Mouse (Mus musculus): Measurements from ENCODE around the gene Brk1. TPM values are rescaled to one million over a fixed set of nuclear protein-coding genes. Genes with fewer than 3 reads are reported as not detected.
A peak's percentile ranks its signal among the peaks of the same experiment; 100 is the strongest.

Gene Brk1
- total RNA-seq, 1 experiment, result 113 TPM

DNA sequence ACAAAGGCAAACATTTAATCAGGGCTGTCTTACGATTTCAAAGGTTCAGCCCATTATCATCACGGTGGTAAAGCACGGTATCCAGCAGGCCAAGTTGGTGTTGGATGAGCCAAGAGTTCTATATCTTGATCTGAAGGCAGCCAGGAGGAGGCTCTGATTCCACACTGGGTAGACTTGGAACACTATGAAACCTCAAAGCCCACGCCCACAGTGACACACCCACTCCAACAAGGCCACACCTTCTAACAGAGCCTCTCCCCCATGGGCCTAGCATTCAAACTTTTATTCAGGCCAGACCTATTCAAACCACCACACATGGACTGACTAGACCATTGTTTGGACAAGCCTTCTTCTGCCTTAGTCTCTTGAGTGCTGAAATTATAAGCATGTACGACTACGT, 1.8 kb upstream of the Brk1 start:
- no peak overlapping the region; the same call in 1 of the 2 replicates for H3K27ac ChIP-seq (ENCODE audit: insufficient read depth, low read depth, low read length, poor library complexity, severe bottlenecking)
- no peak overlapping the region for H3K4me3 ChIP-seq (ENCODE audit: insufficient read depth in 1 of 2, low read depth in 1 of 2, low read length in 2 of 2, poor library complexity in 1 of 2, severe bottlenecking in 1 of 2)
- DNase-seq (ENCODE audit: low read depth, low spot score), result no peak
- peaks cover 0 to 8% of the 10 kb centered on the region in 2 experiments; a peak in 2 of 4 replicates for H3K4me1 ChIP-seq (ENCODE audit: control insufficient read depth in 2 of 2, insufficient read depth in 2 of 2, low read length in 2 of 2, poor library complexity in 1 of 2)
- TF ChIP-seq HCFC1 (IDR thresholded peaks at IDR 0.05; ENCODE audit: borderline replicate concordance, insufficient read depth, low read length) (no peak), CHD2 (IDR thresholded peaks at IDR 0.05; ENCODE audit: low read depth, low read length) (no peak), MAFK (IDR thresholded peaks at IDR 0.05; ENCODE audit: insufficient read depth, low read depth, low read length) (no peak), ZC3H11A (IDR thresholded peaks at IDR 0.05; ENCODE audit: borderline replicate concordance, low read depth, low read length) (no peak), ZNF384 (IDR thresholded peaks at IDR 0.05; ENCODE audit: low read depth, low read length) (no peak)
- in situ Hi-C loops (cut with MboI; ENCODE audit: low sequenced_read_pairs in 2 of 2, unreplicated experiment in 2 of 2), result no loop called here
- 0 out of 2 replicates have a peak, but pooled peaks cover 2% of the 10 kb centered on the region for H3K36me3 ChIP-seq (ENCODE audit: control insufficient read depth, insufficient read depth, low read length, poor library complexity, severe bottlenecking)
- H3K9ac ChIP-seq (ENCODE audit: insufficient read depth, low read depth, low read length, poor library complexity, severe bottlenecking), result no peak overlapping the region; the same call in 1 of the 2 replicates
- H3K9me3 ChIP-seq (ENCODE audit: control insufficient read depth, insufficient read depth, low read depth, low read length), result no peaks in the 10 kb centered on the region

DNA sequence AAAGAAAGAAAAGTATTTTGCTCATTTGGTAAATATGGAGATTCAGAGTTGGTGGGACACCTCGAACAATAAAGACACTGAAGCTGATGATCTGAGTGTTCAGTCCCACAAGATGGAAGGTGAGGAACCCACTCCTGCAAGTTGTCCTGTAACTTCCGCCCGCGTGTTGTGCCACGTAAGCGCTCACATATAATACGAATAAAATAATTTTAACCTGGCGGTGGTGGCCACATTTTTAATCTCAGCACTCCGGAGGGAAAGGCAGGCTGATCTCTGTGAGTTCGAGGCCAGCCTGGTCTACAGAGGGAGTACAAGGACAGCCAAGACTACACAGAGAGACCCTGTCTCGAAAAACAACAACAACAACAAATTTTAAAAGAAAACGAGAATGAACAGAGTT, 579 bp upstream of the Brk1 start:
- peaks cover 0 to 10% of the 10 kb centered on the region in 2 experiments; a peak in 2 of 4 replicates for H3K4me1 ChIP-seq (ENCODE audit: control insufficient read depth in 2 of 2, insufficient read depth in 2 of 2, low read length in 2 of 2, poor library complexity in 1 of 2)
- DNase-seq (ENCODE audit: low read depth, low spot score), result no peak
- H3K4me3 ChIP-seq (ENCODE audit: insufficient read depth in 1 of 2, low read depth in 1 of 2, low read length in 2 of 2, poor library complexity in 1 of 2, severe bottlenecking in 1 of 2), result peak overlapping the region; percentile 84 to 92
- H3K27ac ChIP-seq (ENCODE audit: insufficient read depth, low read depth, low read length, poor library complexity, severe bottlenecking), result no peak overlapping the region
- no peaks in the 10 kb centered on the region for H3K9me3 ChIP-seq (ENCODE audit: control insufficient read depth, insufficient read depth, low read depth, low read length)
- H3K9ac ChIP-seq (ENCODE audit: insufficient read depth, low read depth, low read length, poor library complexity, severe bottlenecking), result peak overlapping the region; percentile 93; the same call in 1 of the 2 replicates
- in situ Hi-C loops (cut with MboI; ENCODE audit: low sequenced_read_pairs in 2 of 2, unreplicated experiment in 2 of 2), result no loop called here
- TF ChIP-seq MAFK (IDR thresholded peaks at IDR 0.05; ENCODE audit: insufficient read depth, low read depth, low read length), result no peak
- TF ChIP-seq ZC3H11A (IDR thresholded peaks at IDR 0.05; ENCODE audit: borderline replicate concordance, low read depth, low read length), result no peak
- no peak for TF ChIP-seq ZNF384 (IDR thresholded peaks at IDR 0.05; ENCODE audit: low read depth, low read length)
- TF ChIP-seq HCFC1 (IDR thresholded peaks at IDR 0.05; ENCODE audit: borderline replicate concordance, insufficient read depth, low read length), result no peak
- no peak for TF ChIP-seq CHD2 (IDR thresholded peaks at IDR 0.05; ENCODE audit: low read depth, low read length)
- H3K36me3 ChIP-seq (ENCODE audit: control insufficient read depth, insufficient read depth, low read length, poor library complexity, severe bottlenecking), result no peaks in the 10 kb centered on the region

DNA sequence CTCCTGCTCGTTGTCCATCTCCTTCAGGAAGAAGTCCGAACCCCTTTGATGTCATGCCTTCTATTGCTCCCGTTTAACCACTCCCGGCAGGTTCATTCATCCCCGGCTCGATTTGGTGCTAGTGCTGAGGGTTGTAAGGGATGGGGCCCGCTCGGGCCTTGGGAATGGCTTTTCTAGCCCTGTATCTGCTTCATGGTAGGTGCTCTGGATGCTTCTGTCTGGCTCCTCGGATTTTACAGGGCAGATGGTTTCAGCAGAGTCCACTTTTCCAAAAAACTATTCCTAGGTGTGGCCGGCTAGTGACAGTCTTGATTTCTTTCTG, 613 bp downstream of the Brk1 start:
- Histone ChIP-seq H3K27ac (ENCODE audit: insufficient read depth, low read depth, low read length, poor library complexity, severe bottlenecking) (no peak overlapping the region), H3K4me3 (ENCODE audit: insufficient read depth in 1 of 2, low read depth in 1 of 2, low read length in 2 of 2, poor library complexity in 1 of 2, severe bottlenecking in 1 of 2) (peak overlapping the region; percentile 84 to 92), H3K4me1 (ENCODE audit: control insufficient read depth in 2 of 2, insufficient read depth in 2 of 2, low read length in 2 of 2, poor library complexity in 1 of 2) (peaks cover 0 to 7% of the 10 kb centered on the region in 2 experiments; a peak in 2 of 4 replicates), H3K36me3 (ENCODE audit: control insufficient read depth, insufficient read depth, low read length, poor library complexity, severe bottlenecking) (0 out of 2 replicates have a peak, but pooled peaks cover 2% of the 10 kb centered on the region), H3K9me3 (ENCODE audit: control insufficient read depth, insufficient read depth, low read depth, low read length) (no peaks in the 10 kb centered on the region), H3K9ac (ENCODE audit: insufficient read depth, low read depth, low read length, poor library complexity, severe bottlenecking) (peak overlapping the region; percentile 93)
- DNase-seq (ENCODE audit: low read depth, low spot score), result no peak
- in situ Hi-C loops (cut with MboI; ENCODE audit: low sequenced_read_pairs in 2 of 2, unreplicated experiment in 2 of 2), result no loop called here
- TF ChIP-seq HCFC1 (IDR thresholded peaks at IDR 0.05; ENCODE audit: borderline replicate concordance, insufficient read depth, low read length) (no peak), MAFK (IDR thresholded peaks at IDR 0.05; ENCODE audit: insufficient read depth, low read depth, low read length) (no peak), ZNF384 (IDR thresholded peaks at IDR 0.05; ENCODE audit: low read depth, low read length) (no peak), CHD2 (IDR thresholded peaks at IDR 0.05; ENCODE audit: low read depth, low read length) (no peak), ZC3H11A (IDR thresholded peaks at IDR 0.05; ENCODE audit: borderline replicate concordance, low read depth, low read length) (no peak)

DNA sequence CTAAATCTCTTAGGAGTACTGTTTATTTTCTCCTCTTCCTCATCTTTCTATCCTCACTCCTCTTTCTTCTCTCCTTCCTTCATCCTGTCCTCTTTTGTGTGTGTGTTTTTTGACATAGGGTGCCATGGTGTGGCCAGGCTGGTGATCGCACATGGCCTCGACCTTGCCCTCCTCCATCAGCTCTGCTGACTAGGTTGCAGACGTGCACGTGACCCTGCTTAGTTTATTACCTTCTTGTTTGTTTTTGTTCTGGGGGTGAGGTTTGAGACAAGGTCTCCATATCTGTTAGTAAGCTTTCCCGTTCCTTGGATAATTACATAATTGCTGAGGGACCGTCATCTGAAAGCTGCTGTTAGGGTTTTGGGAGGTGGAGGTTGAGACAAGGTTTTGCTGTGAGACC, 4.3 kb downstream of the Brk1 start:
- Histone ChIP-seq H3K4me1 (ENCODE audit: control insufficient read depth in 2 of 2, insufficient read depth in 2 of 2, low read length in 2 of 2, poor library complexity in 1 of 2) (peaks cover 0 to 2% of the 10 kb centered on the region in 2 experiments; a peak in 1 of 4 replicates), H3K9ac (ENCODE audit: insufficient read depth, low read depth, low read length, poor library complexity, severe bottlenecking) (no peak overlapping the region), H3K36me3 (ENCODE audit: control insufficient read depth, insufficient read depth, low read length, poor library complexity, severe bottlenecking) (peaks cover 4% of the 10 kb centered on the region), H3K9me3 (ENCODE audit: control insufficient read depth, insufficient read depth, low read depth, low read length) (no peaks in the 10 kb centered on the region), H3K4me3 (ENCODE audit: insufficient read depth in 1 of 2, low read depth in 1 of 2, low read length in 2 of 2, poor library complexity in 1 of 2, severe bottlenecking in 1 of 2) (no peak overlapping the region), H3K27ac (ENCODE audit: insufficient read depth, low read depth, low read length, poor library complexity, severe bottlenecking) (no peak overlapping the region)
- no peak for TF ChIP-seq HCFC1 (IDR thresholded peaks at IDR 0.05; ENCODE audit: borderline replicate concordance, insufficient read depth, low read length)
- no peak for TF ChIP-seq ZNF384 (IDR thresholded peaks at IDR 0.05; ENCODE audit: low read depth, low read length)
- no peak for TF ChIP-seq CHD2 (IDR thresholded peaks at IDR 0.05; ENCODE audit: low read depth, low read length)
- no peak for TF ChIP-seq ZC3H11A (IDR thresholded peaks at IDR 0.05; ENCODE audit: borderline replicate concordance, low read depth, low read length)
- TF ChIP-seq MAFK (IDR thresholded peaks at IDR 0.05; ENCODE audit: insufficient read depth, low read depth, low read length), result no peak
- in situ Hi-C loops (cut with MboI; ENCODE audit: low sequenced_read_pairs in 2 of 2, unreplicated experiment in 2 of 2), result no loop called here
- DNase-seq (ENCODE audit: low read depth, low spot score), result no peak

All from ES-E14 (cell line).